Mouse (Mus musculus): ENCODE data around the gene Cd36. TPM values are rescaled to one million over a fixed set of nuclear protein-coding genes. Genes with fewer than 3 reads are reported as not detected.

The Cd36 gene
- polyA plus RNA-seq, 1 experiment: 0.38 TPM

DNA sequence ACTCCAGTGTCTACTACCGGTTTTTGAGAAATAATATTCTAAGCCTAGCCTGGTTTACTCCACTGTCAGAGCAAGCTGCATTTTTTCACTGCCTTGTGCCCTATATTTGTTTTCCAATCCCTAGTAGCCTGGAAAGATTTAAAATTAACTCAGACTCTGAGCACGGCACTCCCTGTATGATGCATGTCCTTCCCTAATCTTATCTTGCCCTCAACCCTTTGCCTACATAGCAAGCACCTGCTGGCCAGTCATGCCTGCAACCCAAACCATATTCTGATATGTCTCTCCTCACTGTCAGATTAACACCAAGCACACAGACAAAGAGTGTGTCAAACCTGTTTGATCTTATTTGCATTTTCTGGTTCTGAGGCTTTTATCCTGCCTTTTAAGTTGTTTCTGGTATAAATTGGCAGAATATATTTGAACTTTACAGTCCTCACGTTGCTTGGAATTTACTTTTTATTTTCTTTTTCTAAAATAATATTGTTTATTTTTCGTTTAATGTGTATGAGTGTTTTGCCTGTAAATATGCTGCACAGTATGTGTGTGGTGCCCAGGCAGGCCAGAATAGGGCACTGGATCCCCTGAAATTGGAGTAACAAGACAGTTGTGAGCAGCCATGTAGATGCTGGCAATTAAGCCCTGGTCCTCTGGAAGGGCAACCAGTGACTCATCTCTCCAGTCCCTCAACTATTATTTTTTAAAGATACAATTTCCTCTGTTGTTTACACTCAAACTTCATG, 7.6 kb downstream of the Cd36 start:
- Histone ChIP-seq H3K27ac (ENCODE audit: insufficient read depth, low read length) (no peak overlapping the region), H3K4me3 (replicated peaks; ENCODE audit: insufficient read depth, low read depth, low read length) (no peak overlapping the region), H3K4me1 (ENCODE audit: control insufficient read depth, insufficient read depth, low read length) (no peaks in the 10 kb centered on the region), H3K27me3 (ENCODE audit: control insufficient read depth, insufficient read depth, low read length) (no peaks in the 10 kb centered on the region)
- DNase-seq: no peak
- 79% methylated on average over 4 of the region's 4 CpGs for WGBS
- TF ChIP-seq CTCF (IDR thresholded peaks at IDR 0.05; ENCODE audit: borderline replicate concordance, insufficient read depth, low read depth, low read length) (no peak), POLR2A (IDR thresholded peaks at IDR 0.05; ENCODE audit: borderline replicate concordance, insufficient read depth, low read length) (no peak)

DNA sequence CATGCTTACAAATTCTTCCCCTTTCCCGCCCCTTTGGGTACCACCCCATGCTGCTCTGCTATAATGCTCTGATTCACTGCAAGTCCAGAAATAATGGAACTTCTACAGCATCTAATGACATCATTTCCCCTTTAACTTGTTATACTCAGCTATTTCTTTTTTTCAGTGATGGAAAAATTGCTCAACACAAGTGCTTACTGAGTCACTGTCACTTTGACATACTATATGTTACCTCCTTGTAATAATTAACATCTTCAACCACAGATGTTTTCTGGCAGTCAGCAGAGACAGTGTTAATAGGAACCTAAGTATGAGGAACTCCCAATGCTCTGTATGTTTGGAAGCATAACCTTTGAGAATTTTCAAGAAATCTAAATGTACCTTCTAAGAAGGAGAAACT, 8.7 kb downstream of the Cd36 start:
- 57% methylated on average over 1 of the region's 1 CpGs for WGBS

DNA sequence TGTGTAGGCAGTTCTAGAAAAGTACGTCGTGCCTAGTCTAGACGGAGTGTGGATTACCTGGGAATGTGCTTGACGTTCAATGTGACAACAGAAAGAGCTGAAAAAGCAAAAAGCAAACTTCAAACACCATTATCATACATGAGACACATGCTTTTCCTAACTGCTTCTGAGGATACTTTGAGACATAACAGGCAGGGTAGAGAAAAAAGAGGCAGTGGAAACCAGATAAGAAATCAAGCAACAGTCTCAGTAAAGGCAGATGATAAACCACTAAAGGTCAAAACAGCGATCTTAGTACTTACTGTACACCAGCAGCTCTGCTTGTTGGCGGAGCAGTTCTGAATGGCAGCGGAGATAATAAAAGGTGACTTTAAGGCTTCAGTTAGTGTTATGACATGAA, 11.6 kb downstream of the Cd36 start:
- Histone ChIP-seq H3K27me3 (ENCODE audit: control insufficient read depth, insufficient read depth, low read length) (no peaks in the 10 kb centered on the region), H3K4me3 (replicated peaks; ENCODE audit: insufficient read depth, low read depth, low read length) (no peak overlapping the region), H3K4me1 (ENCODE audit: control insufficient read depth, insufficient read depth, low read length) (no peaks in the 10 kb centered on the region), H3K27ac (ENCODE audit: insufficient read depth, low read length) (no peak overlapping the region)
- 92% methylated on average over 7 of the region's 7 CpGs for WGBS
- DNase-seq: no peak
- TF ChIP-seq CTCF (IDR thresholded peaks at IDR 0.05; ENCODE audit: borderline replicate concordance, insufficient read depth, low read depth, low read length) (no peak), POLR2A (IDR thresholded peaks at IDR 0.05; ENCODE audit: borderline replicate concordance, insufficient read depth, low read length) (no peak)

More for the DNA sequence above, 8.7 kb downstream of the Cd36 start:
- TF ChIP-seq POLR2A (IDR thresholded peaks at IDR 0.05; ENCODE audit: borderline replicate concordance, insufficient read depth, low read length) (no peak), CTCF (IDR thresholded peaks at IDR 0.05; ENCODE audit: borderline replicate concordance, insufficient read depth, low read depth, low read length) (no peak)
- no peak overlapping the region for H3K4me3 ChIP-seq (replicated peaks; ENCODE audit: insufficient read depth, low read depth, low read length)
- no peak overlapping the region for H3K27ac ChIP-seq (ENCODE audit: insufficient read depth, low read length)
- H3K27me3 ChIP-seq (ENCODE audit: control insufficient read depth, insufficient read depth, low read length): no peaks in the 10 kb centered on the region
- no peaks in the 10 kb centered on the region for H3K4me1 ChIP-seq (ENCODE audit: control insufficient read depth, insufficient read depth, low read length)
- DNase-seq: no peak

DNA sequence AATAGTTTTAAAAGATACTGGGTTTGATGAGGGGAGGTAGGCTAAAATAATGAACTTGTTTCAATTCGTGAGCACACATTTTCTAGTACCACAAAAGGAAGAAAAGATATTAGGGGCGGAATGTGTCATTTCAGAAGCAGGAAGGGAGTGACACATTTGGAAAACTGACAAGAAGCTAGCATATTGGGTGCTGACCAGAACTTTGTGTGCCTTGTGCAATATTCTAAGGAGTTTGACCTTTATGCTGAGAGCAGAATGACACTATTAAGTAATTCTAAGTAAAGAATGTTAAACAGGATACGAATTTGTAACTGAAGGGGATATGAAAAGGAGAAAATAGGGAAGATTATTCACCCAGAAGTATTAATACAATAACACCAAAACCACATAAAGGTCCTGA, 12.0 kb downstream of the Cd36 start:
- Histone ChIP-seq H3K27ac (ENCODE audit: insufficient read depth, low read length) (no peak overlapping the region), H3K4me3 (replicated peaks; ENCODE audit: insufficient read depth, low read depth, low read length) (no peak overlapping the region), H3K4me1 (ENCODE audit: control insufficient read depth, insufficient read depth, low read length) (no peaks in the 10 kb centered on the region), H3K27me3 (ENCODE audit: control insufficient read depth, insufficient read depth, low read length) (no peaks in the 10 kb centered on the region)
- DNase-seq: no peak
- TF ChIP-seq POLR2A (IDR thresholded peaks at IDR 0.05; ENCODE audit: borderline replicate concordance, insufficient read depth, low read length): no peak
- TF ChIP-seq CTCF (IDR thresholded peaks at IDR 0.05; ENCODE audit: borderline replicate concordance, insufficient read depth, low read depth, low read length): no peak
- WGBS: 54% methylated on average over 3 of the region's 3 CpGs

DNA sequence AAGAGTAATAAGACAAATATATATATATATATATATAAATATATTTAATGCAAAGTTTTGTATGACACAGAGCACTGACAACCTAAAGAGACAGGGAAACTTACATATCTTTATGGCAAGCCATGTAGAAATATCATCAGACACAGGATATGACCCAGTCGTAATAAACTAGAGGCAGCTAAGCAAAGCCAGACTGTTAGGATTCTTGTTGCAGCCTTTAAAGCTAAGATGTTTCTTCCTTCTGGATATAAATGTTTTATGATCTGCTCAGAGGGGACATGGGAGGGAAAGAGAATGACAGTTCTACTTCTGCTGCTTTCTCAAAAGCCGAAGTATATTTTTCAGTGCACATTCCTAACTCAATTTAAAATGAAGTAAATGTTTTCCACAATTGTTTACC, 14.3 kb downstream of the Cd36 start:
- DNase-seq: no peak
- TF ChIP-seq CTCF (IDR thresholded peaks at IDR 0.05; ENCODE audit: borderline replicate concordance, insufficient read depth, low read depth, low read length) (no peak), POLR2A (IDR thresholded peaks at IDR 0.05; ENCODE audit: borderline replicate concordance, insufficient read depth, low read length) (no peak)
- no peak overlapping the region for H3K4me3 ChIP-seq (replicated peaks; ENCODE audit: insufficient read depth, low read depth, low read length)
- no peak overlapping the region for H3K27ac ChIP-seq (ENCODE audit: insufficient read depth, low read length)
- WGBS: 89% methylated on average over 2 of the region's 2 CpGs
- H3K4me1 ChIP-seq (ENCODE audit: control insufficient read depth, insufficient read depth, low read length): no peaks in the 10 kb centered on the region
- no peaks in the 10 kb centered on the region for H3K27me3 ChIP-seq (ENCODE audit: control insufficient read depth, insufficient read depth, low read length)

DNA sequence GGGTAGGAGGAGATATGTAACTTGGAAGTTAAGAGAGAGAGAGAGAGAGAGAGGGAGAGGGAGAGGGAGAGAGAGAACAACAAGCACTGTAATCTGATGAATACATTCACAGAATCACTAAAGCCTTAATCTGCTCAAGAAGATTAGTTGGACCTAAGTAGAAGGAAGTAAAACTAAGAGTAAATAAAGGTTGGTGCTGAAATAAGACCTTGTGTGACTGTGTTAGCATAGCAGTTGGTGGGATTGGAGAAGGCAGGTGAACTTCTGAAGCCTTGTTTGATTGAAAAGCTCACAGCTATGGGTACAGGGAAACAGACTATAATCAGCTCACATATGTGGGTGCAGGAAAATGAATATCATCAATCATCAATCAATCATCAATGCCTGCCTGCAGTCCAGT, 23.2 kb downstream of the Cd36 start:
- Histone ChIP-seq H3K4me1 (ENCODE audit: control insufficient read depth, insufficient read depth, low read length) (no peaks in the 10 kb centered on the region), H3K4me3 (replicated peaks; ENCODE audit: insufficient read depth, low read depth, low read length) (no peak overlapping the region), H3K27ac (ENCODE audit: insufficient read depth, low read length) (no peak overlapping the region), H3K27me3 (ENCODE audit: control insufficient read depth, insufficient read depth, low read length) (no peaks in the 10 kb centered on the region)
- no peak for TF ChIP-seq CTCF (IDR thresholded peaks at IDR 0.05; ENCODE audit: borderline replicate concordance, insufficient read depth, low read depth, low read length)
- TF ChIP-seq POLR2A (IDR thresholded peaks at IDR 0.05; ENCODE audit: borderline replicate concordance, insufficient read depth, low read length): no peak
- no peak for DNase-seq

DNA sequence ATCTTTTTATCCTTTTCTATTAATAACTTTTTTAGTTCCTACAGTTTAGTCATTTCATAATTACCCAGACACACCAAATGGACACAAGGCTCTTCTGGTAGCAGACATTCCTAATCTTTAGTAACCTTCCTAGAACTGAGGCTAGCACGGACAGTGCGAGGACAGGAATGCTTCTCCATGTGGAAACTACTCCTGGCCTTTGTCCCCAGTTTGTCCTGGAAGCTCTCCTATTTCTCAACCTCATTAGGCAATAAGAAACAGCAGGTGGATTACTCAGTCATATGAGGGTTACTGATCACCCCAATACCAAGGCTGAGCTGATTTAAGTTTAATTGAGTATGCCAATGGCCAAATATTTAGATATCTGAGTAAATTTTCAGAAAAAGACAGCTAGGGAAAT, 25.5 kb downstream of the Cd36 start:
- no peak for TF ChIP-seq CTCF (IDR thresholded peaks at IDR 0.05; ENCODE audit: borderline replicate concordance, insufficient read depth, low read depth, low read length)
- TF ChIP-seq POLR2A (IDR thresholded peaks at IDR 0.05; ENCODE audit: borderline replicate concordance, insufficient read depth, low read length): no peak
- no peak overlapping the region for H3K27ac ChIP-seq (ENCODE audit: insufficient read depth, low read length)
- H3K4me3 ChIP-seq (replicated peaks; ENCODE audit: insufficient read depth, low read depth, low read length): no peak overlapping the region
- H3K27me3 ChIP-seq (ENCODE audit: control insufficient read depth, insufficient read depth, low read length): no peaks in the 10 kb centered on the region
- WGBS: 40% methylated on average over 2 of the region's 2 CpGs
- DNase-seq: no peak
- H3K4me1 ChIP-seq (ENCODE audit: control insufficient read depth, insufficient read depth, low read length): no peaks in the 10 kb centered on the region

DNA sequence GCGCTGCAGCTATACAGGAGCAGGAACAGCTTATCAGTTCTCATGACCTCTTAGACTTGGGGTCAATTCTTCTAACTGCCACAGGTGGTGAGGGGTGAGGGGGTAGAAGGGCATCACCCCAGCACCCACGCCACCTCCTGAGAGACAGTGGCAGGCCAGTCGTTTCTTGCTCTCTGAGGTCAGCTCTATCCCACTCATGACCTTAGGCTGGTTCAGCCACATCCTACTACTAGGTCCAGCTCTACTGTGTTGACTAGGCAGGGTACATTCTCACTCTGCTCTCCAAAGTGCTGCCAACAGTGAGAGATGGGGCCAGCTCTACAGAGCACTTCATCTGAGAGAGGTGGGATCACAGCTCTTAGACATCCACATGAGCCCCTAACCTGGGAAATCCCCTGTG, 30.2 kb downstream of the Cd36 start:
- TF ChIP-seq POLR2A (IDR thresholded peaks at IDR 0.05; ENCODE audit: borderline replicate concordance, insufficient read depth, low read length) (no peak), CTCF (IDR thresholded peaks at IDR 0.05; ENCODE audit: borderline replicate concordance, insufficient read depth, low read depth, low read length) (no peak)
- WGBS: 93% methylated on average over 3 of the region's 3 CpGs
- Histone ChIP-seq H3K4me3 (replicated peaks; ENCODE audit: insufficient read depth, low read depth, low read length) (no peak overlapping the region), H3K27ac (ENCODE audit: insufficient read depth, low read length) (no peak overlapping the region), H3K27me3 (ENCODE audit: control insufficient read depth, insufficient read depth, low read length) (no peaks in the 10 kb centered on the region), H3K4me1 (ENCODE audit: control insufficient read depth, insufficient read depth, low read length) (no peaks in the 10 kb centered on the region)
- no peak for DNase-seq
